Mouse (Mus musculus) c-Kit-positive CD71-positive TER-119-negative erythroid progenitor cells, embryonic 14.5 days (primary cell): ENCODE data around the gene Mkln1.

Experiments used
- DNase-seq: peaks from one replicate; pipeline ENCODE4 v3.0.0-alpha.2; 2013; ENCODE audit warnings: low read depth

Gene Mkln1

DNA sequence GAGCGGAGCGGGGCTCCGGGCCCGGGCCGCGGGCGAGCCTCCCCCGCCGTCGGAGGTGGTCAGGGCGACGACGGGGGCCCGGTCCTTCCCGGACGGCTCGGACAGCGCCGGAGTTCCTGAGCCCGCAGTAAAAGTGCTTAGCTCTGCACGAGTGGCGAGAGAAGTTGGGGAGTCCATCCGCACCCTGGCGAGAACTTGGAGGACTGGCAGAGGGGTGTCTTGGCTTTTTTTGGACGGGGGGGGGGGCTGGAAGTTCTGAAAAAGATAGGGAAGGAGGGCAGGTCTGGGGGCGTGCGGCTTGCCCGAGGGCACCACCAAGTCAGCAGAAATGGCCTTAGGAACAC lies 643 bp downstream of the Mkln1 start:
- DNase-seq = no peak

DNA sequence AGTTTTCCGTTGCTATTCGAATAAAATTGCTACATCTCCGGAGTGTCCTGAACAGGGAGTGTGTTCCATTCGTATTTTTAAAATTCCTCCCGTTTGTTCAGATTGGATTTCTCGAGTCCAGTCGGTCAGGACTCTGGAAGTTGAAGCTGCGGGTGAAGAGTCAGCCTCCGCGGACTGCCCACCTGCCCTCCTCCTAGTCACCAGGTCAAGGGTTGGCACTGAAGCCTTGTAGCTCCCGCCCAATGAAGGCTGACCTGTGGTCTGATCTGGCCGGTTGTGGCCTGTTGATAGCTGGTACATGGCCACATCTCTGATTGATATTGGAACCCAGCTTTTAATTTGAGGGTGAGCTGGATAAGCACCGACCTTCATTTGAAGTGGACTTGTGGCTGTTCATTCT lies 1.0 kb downstream of the Mkln1 start:
- no peak for DNase-seq

DNA sequence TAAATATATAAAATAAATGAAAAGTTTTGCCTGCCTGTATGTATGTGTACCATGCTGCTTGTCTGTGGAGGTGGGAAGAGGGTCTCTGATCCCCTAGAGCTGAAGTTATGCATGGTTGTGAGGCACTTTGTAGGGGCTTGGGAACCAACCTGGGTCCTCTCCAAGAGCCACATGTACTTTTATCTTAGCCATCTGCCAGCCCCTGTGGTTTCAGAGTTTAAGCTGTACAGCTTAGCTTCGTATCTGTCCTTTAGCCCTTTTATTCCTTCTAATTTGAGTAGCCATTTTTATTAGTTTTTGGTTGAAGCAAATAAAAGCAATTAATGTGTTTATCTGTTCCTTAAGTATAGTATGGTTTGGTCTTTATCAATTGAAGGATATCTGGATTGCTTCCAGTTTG lies 12.5 kb downstream of the Mkln1 start:
- DNase-seq = no peak

DNA sequence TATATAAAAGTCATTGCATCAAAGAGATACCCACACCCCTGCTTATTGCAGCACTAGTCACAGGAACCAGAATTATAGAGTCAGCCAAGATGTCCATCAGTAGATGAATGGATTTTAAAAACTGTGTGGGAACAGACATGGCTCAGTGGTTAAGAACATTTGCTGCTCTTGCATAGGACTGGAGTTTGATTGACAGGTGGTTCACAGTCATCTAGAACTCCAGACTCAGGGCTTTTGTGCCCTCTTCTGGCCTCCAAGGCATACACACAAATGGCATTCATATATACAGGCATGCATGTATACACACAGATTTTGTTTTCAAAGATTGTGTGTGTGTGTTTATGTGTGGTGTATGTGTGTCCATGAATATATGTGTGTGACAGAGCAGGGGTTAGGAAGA lies 14.0 kb downstream of the Mkln1 start:
- DNase-seq = no peak

DNA sequence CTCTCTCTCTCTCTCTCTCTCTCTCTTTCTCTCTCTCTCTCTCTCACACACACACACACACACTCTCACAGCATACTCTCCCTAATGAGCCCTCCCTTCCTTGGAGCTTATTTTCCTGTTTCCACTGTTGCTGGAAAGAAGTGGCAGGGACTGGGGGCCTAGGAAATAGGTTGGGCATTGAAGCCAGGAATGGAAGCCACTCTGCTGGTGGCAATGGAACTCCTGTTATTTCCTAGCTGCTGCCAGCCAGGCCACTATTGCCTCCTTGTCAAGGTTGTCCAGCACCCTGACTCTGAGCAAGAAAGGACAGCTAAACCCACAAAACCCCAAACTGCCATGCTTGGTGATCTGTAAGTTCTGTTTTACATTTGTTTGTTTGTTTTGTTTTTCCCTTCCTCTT lies 15.0 kb downstream of the Mkln1 start:
- no peak for DNase-seq

DNA sequence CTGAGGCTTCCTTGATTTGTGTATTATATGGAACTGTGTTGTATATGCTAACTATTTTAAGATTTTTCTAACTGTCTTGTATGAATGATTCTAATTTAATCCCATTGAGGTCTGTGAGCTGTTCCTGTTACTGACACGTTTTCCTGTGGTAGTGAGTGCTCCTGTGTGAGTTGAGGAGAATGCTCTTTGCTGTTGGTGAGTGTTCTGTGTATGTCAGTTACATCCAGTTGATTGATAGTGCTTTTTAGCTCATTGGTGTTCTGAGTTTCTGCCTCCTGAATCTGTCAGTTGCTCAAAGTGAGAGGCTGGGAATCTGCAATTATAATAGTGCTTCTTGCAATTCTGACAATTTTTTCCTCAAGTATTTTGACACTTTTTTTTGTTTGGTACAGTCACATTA lies 15.8 kb downstream of the Mkln1 start:
- no peak for DNase-seq

DNA sequence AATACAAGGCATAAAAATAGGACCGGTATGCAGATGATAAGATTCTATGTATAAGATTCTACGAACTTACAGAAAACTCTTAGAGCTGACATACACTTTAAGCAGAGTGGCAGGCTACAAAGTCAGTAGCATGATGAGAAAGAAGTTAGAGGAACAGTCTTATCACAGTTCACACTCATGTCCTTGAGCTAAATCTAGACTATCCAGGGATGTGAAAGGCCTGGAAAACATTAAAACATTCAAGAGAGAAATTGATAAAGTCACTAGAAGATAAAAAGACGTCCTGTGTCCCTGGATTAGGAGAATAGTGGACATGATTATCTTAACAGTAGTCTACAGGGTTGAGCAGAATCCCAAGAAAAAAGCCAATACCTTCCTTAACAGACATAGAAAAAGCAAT lies 26.9 kb downstream of the Mkln1 start:
- DNase-seq = peak; percentile 54

DNA sequence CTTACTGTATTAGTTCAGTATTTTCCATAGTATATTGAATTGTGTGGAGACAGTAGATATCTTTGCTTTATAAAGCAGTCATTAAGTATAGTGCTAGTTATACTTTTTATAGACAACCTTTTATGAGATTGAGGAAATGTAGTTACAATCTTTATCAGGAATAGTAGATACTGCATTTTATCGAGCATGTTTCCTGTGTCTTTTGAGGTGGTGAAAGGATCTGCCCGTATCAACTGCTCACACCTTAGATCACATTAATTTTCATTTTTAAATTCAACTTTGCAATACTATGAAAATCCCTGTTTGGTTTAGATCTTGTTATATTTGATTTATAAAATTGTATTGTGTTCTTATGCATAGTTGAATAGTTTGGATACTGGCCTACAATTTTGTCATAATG lies 38.7 kb downstream of the Mkln1 start:
- DNase-seq = no peak

DNA sequence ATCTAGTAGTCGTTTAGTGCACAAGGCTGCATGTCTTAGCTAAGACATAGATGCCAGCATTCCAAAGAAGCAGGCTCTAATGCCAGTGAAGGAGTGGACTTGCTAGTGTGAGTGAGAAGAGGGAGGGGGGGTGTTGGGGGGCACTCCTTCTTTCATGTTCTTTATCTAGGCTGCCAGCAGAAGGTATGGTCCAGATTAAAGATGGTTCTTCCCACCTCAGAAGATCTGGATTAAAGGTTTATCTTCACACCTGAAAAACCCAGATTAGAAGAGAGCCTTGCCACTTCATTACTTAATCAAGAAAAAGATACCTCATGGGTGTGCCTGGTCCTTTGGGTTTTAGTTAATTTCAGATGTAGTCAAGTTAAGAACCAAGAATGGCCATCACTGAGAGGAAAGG lies 46.7 kb downstream of the Mkln1 start:
- no peak for DNase-seq

DNA sequence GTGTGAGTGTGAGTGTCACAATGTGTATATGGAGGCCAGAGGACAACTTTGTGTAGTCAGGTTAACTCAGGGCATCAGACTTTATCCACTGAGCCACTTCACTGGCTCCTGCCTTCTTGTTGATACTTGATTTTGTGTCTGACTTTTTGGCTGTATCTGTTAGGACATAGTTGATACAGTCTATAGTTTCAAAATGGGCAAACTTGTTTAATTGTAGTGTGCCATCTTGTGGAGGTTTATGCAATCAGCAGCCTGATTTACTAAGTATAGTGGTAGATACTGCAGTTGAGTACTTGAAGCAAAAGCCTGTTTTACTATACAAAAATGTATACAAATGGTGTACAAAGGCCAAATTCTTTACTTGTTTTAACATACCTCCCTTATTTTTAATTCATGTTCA lies 55.2 kb downstream of the Mkln1 start:
- DNase-seq = peak; percentile 37

DNA sequence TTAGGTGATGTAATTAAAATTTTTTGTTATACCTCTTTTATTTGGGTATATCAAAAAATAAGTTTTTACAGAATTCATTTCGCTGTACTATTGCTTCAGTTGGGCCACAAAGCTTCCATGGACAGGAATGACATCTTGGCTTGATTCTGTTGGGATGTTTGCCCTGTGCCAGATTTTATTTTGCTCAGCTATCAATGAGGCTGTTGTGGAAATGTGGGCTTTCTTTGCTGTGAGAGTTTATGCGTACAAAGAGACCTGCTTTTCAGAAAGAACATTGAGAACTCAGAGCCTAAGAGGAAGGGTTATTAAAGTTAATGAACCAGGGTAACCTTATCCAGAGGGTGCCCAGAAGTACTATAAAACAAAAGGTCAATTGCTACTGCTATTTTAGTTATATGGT lies 56.8 kb downstream of the Mkln1 start:
- no peak for DNase-seq

DNA sequence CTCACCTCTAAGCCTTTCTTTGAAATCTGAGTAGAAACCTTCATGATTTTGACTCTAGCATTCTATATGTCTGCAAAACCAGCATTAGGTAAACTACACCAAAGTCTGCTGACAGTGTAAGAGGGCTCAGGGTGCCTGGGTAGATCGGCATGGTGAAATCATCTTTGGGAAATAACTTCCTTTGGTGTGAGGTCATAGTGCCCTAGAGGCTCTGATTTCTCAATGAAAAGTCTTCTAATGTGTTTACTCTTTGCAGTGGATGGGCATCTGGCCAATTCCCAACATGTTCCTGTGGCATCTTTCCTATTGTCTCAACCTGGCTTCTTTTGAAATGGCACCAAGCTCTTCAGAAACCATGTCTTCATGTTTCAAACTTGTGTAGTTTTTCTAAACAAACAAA lies 58.5 kb downstream of the Mkln1 start:
- DNase-seq = no peak

DNA sequence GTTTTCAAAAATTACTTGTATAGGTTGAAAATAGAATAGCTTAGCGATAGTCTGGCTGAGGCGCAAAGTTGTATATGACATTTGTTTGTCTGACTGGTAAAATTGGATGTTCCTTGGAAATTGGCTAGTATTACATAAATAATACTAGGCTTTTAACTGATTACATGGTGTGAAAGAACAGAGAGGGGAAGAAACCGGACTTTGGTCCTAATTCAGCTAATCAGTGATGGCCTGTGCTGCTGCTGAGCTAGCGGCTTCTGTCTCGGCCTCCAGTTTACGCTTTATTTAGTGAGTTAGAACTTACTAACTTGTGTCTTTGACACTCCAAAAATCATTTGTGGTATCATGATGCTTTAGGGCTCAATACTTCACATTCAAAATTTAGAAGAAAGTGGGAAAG lies 70.9 kb downstream of the Mkln1 start:
- DNase-seq = no peak

DNA sequence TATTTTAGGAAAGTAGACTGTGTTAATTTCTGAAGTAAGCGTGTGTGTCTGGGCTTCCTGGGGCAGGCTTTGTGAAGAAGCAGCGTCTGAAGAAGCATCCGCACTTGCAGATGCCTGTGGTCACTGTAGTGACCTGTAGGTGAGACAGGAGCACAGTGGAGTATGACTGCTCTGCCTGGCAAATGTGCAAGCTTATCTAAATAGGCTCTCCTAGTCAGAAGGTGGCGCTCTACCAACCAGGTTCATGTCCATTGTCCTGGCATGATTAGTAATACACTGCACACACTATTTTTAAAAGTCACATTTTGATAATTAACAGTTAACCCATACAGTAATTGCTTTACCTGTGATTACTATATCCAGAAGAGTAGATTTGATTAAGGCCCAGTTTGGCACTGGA lies 79.7 kb downstream of the Mkln1 start:
- DNase-seq = peak; percentile 14

DNA sequence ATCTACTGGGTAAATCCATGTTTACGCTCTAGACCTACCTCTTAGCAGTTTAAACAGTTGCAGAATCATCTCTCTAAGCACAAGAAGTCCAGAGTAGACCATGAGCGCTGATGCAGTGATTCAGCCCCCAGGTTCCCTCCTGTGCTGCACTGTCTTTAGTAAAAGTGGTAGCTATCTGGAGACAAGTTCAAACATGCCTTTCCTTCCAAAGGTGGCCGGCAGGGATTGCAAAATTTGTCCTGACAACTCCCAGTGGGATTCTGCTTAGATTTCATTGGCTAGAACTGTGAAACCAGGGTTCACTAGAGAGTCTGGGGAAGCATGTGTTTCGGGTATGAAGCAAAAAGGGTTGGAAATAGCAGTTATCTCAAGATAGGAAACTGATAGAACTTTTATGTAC lies 81.5 kb downstream of the Mkln1 start:
- DNase-seq = no peak

DNA sequence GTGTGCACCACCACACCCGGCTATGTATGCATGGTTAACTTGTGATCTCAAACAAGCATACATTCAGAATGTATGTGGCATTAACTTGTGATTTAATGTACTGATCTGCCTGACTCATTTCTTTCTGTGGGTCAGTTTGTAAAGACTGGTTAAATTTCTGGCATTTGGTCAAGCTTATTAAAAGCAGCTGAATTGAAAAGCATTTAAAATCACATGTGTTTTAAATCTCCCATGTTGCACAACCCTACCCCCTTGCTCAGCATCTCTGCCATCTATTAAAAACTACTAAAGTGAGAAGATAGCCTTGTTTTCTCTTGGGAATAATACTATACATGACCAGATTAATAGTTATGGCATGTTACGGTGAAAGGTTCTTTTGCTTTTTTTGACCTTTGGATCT lies 88.1 kb downstream of the Mkln1 start:
- DNase-seq = no peak

DNA sequence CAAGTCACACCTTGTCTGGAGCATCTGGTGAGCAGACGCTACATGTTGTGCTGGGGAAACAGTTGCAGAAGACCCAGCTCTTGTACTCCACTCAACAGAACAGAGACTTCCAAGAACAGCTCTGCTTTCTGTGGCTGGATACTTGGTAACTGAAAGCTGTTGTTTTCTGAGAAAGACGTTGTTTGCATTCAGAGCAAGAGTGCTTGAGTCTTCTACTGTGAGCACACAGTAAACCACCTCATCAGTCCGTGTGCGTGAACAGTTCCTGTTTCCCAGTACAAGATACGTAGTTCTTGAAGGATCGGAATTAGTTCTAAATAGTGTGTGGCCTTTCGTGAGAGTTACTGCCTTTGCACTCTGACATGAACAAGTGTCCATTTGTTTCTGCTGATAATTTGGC lies 91.4 kb downstream of the Mkln1 start:
- no peak for DNase-seq

DNA sequence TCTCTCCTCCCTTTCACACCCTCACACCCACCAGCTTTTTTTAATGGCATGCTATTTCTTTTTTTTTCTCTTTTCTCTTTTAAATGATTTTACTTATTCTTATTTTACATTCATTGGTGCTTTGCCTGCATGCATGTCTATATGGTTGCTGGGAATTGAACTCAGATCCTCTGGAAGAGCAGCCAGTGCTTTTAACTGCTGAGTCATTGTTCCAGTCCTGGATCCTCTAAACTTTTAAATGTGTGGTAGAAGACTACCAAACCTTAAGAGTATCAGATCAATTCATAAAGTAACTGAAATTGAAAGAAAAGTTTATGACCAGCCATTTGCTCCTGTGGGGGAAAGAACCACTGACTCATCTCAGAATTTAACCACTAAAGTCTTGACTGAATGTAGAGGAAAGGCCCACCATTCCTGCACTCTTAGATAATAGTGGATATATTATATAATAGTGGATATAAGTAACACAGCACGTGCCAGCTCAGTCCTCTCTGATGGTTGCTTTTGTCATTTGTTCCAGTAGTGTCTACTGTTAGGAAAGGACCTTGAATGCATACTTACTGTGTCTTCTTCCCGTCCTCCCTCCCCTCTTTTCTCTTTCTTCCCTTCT lies 96.7 kb downstream of the Mkln1 start:
- DNase-seq = no peak

DNA sequence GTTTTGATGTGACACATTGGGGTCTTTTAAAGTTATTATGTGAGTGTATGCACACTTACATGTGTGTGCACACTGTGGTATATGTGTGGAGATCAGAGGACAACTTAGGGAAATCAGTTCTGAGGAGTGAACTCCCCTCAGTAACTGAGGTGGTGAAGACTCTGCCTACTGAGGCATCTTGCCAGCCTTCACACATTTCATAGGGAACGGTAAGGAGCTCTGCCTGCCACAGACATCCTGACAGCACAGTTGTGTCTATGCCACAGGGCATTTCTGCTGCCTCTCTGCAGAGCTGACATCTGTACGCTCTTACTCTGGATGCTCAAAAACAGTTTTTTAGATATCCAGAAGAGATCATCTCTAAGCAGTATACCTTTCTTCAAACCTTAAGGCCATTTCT lies 97.7 kb downstream of the Mkln1 start:
- no peak for DNase-seq

DNA sequence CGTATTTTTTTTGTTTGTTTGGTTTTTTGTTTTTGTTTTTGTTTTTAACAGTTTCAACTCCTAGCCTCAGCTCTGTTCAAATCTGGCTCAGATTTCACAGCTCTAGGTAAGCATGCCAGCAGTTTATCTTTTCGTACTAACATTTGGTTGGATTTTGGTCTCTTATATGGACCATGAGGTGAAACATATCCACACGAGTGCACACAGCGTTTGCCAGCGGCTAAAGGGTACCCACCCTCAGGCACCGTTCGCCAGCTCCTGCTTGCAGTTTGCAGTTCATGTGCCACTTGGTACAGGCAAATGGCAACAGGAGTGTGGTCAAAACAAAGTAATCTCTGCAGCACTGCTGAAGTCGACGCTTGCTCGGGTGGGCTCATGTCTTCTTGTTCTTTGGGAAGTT lies 101.3 kb downstream of the Mkln1 start:
- DNase-seq = no peak

DNA sequence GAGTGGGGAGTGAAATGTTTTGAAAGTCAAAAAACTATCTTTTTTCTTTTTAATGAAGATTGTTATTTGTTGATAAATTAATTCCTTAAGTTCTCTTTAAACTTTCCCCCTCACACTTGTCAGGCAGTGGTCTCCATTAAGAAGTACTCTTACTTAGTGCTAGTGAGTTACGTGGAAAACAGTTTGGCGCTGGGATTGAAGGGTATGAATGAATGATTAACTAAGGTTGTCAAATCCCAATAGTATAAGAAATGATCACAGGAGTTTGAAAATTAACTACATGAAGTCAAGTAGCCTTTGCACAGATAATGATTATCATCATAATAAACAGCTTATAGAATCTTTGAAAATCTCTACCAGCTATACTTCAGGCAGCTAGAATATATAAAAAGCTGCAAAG lies 101.7 kb downstream of the Mkln1 start:
- DNase-seq = no peak

DNA sequence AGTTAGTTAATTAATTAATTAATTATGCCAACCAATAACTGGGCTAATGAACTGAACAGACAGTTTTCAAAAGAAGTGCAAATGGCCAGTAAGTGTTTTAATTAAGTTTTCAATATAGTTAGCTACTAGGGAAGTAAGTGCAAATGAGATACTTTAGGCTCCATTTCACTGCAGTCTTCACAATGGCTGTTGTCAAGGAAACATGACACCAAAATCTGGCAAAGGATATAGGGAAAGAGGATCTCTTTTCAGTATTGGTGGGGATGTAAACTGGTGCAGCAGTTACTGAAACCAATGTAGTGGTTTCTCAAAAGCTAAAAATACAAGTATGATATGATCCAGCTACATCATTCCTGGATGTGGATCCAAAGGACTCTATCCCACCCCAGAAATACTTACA lies 102.2 kb downstream of the Mkln1 start:
- DNase-seq = no peak

DNA sequence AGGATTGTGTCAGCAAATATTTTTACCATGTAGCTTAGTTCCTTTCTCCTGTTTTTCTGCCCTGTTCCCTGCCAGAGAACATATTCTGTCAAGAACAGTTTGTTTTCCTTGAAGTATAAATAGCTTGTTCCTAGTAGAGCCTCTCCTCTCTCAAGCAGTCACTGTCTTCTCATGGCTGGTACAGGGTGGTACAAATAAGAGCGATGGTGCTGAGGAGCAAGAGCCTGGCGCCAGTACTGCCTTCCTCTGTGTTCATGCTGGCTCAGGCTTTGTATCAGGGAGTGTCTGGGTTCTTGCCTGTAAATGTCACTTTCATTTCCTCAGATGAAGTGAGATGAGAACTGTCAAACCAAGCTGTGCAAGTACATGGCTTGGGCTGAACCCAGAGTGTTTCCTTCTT lies 104.1 kb downstream of the Mkln1 start:
- DNase-seq = no peak

DNA sequence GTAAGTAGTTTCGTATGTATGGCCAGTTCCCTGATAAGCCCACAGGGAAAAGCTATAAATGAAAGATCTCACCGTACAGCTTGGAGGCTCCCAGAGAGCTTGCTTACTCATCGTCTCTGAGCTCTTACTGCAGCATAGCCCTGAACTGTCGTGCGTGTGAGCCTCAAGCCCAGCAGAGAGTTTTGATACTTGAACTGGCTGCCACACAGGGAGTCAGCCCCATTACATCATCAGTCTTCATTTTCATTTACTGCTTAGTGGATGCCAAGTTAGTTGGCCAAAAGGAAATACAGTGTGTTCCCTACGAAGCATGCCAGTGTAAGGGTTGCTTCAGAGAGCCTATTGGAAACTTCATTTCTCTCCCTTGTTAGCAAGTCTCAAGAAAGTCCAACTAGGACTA lies 115.2 kb downstream of the Mkln1 start:
- DNase-seq = no peak

DNA sequence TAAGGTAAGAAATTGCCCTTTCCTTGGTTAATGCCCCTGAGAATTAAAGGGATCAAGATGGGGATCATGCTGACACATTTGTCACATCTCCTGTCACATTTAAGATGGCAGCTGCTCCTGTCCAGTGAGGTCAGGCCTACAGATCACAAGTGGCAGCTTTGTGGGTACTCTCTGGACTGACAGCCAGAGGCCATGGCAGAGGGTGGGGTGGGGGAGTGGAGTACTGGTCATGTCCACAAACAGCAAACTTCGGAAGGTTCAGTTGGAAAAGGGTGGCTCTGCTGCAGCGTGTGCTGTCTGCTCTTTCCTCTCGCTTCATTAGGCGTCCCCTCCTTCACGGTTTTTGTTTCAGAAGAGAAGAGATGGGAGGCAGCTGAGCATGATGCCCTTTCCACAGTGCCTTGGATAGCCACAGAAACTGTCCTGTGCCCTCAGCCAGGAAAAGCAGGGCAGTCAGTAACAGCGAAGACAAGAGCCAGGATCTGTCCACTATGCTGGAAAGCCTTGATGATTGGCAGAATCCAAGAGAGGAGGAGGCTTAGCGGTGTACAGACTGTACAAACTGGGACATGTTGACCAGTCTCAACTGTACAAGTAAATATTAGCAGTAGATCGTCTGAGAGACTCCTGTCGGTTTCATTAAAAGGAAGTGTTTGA lies 119.3 kb downstream of the Mkln1 start:
- no peak for DNase-seq
